Mouse (Mus musculus): ENCODE measurements around the gene Nrarp. TPM values are rescaled to one million over a fixed set of nuclear protein-coding genes. Genes with fewer than 3 reads are reported as not detected.

The Nrarp gene
- polyA plus RNA-seq, 1 experiment from 2014 or later: 8.2 TPM

DNA sequence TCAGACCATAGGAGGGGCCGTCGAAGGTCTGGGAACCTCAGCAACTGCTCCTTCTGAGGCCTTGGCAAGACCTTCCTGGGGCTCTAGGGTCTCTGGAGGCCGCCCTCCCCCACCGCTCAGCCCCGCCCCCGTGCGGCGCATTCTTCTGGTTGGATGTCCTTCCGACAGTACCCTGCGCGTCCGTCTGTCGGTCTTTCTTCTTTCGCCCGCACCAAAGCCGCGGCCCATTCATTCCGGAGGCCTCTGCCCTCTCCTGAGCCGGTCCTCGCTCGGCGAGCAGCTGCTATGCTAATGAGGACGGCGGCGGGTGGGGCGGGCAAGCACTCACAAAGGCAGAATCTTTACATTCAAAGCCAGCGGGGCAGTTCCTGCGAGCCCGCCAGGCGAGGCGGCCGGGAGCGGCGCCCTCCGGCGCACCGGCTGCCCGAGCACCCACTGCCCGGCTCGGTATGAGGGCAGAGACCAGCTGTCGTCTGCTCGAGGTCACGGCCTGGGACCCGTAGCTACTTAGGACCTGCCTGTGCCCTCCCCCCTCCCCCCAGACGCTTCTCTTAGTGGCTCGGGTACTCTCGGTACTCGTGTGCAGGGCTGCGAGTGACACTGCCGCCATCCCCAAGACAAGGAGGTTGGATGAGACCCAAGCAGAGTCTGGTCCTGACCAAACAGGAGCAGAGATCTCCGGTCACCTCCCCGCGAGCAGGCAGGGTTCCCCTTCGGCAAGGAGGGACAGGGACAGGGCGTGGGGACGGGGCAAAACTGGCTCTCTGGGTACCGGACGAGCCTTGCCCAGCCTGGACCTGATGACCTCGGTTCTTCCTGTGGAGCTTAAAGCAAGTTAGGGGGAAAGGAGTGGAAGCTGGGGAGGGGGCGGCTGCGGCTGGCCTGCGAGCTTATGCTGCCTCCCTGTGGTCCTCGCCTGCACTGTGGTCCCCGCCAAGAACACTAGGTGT is 5.3 kb downstream of the Nrarp start:
- peaks cover 51% of the 10 kb centered on the region for H3K27me3 ChIP-seq (replicated peaks)
- peak; percentile 20; the same call in 1 of the 2 replicates for ATAC-seq (ENCODE audit: extremely low read depth, insufficient number of reproducible peaks, low FRiP score, low TSS enrichment)
- peak overlapping the region; percentile 77 for H3K9ac ChIP-seq
- H3K9me3 ChIP-seq: no peaks in the 10 kb centered on the region
- WGBS: under 1% methylated on average over 64 of the region's 64 CpGs
- peaks cover 37% of the 10 kb centered on the region for H3K4me1 ChIP-seq
- peak overlapping the region; percentile 90 for H3K4me2 ChIP-seq
- H3K27ac ChIP-seq (replicated peaks): peak overlapping the region; percentile 74
- H3K36me3 ChIP-seq: no peaks in the 10 kb centered on the region
- H3K4me3 ChIP-seq: peak overlapping the region; percentile 59

- Histone ChIP-seq H3K9ac (peak overlapping the region; percentile 77), H3K9me3 (no peaks in the 10 kb centered on the region), H3K4me1 (peaks cover 31% of the 10 kb centered on the region), H3K27ac (replicated peaks) (no peak overlapping the region), H3K4me3 (peak overlapping the region; percentile 59), H3K36me3 (no peaks in the 10 kb centered on the region), H3K27me3 (replicated peaks) (peaks cover 45% of the 10 kb centered on the region), H3K4me2 (peak overlapping the region; percentile 90)
- no peak for ATAC-seq (ENCODE audit: extremely low read depth, insufficient number of reproducible peaks, low FRiP score, low TSS enrichment)
- 29% methylated on average over 5 of the region's 5 CpGs for WGBS
These were observed 6.0 kb downstream of the Nrarp start for GRCm38 (mm10) chr2:25186575-25186930.

GRCm38 (mm10) chr2:25187841-25188240 is 7.3 kb downstream of the Nrarp start:
- H3K9ac ChIP-seq: no peak overlapping the region
- WGBS: 72% methylated on average over 6 of the region's 6 CpGs
- ATAC-seq (ENCODE audit: extremely low read depth, insufficient number of reproducible peaks, low FRiP score, low TSS enrichment): no peak
- H3K4me3 ChIP-seq: no peak overlapping the region
- peaks cover 37% of the 10 kb centered on the region for H3K27me3 ChIP-seq (replicated peaks)
- no peak overlapping the region for H3K4me2 ChIP-seq
- peaks cover 19% of the 10 kb centered on the region for H3K4me1 ChIP-seq
- no peaks in the 10 kb centered on the region for H3K36me3 ChIP-seq
- no peaks in the 10 kb centered on the region for H3K9me3 ChIP-seq
- no peak overlapping the region for H3K27ac ChIP-seq (replicated peaks)

DNA sequence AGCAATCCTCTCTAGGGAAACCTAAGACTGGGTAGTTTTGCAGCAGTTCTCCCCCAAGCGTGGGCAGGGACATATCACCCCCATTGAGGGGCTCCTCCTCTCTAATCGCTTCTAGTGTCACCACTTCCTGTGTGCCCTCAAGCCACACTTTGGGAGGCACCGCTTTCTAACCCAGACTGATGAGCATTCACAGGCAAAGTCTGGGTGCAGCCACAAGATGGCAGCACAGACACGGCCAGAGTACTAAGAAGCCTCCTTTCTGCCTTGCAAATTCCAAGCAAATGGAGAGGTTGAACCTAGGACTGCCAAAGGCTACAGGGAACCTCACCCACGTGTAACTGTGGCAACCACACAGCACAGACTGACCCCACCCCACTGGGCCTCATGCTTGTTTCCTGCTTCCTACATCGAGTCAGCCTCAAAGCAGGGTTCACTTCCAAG is 12.8 kb downstream of the Nrarp start:
- peak overlapping the region; percentile 70 for H3K4me2 ChIP-seq
- H3K36me3 ChIP-seq: no peaks in the 10 kb centered on the region
- no peak overlapping the region for H3K27ac ChIP-seq (replicated peaks)
- peaks cover 30% of the 10 kb centered on the region for H3K27me3 ChIP-seq (replicated peaks)
- H3K4me3 ChIP-seq: no peak overlapping the region
- ATAC-seq (ENCODE audit: extremely low read depth, insufficient number of reproducible peaks, low FRiP score, low TSS enrichment): no peak
- 2% methylated on average over 6 of the region's 6 CpGs for WGBS
- H3K4me1 ChIP-seq: peaks cover 51% of the 10 kb centered on the region
- H3K9me3 ChIP-seq: no peaks in the 10 kb centered on the region
- H3K9ac ChIP-seq: peak overlapping the region; percentile 67; the same call in 1 of the 2 replicates

GRCm38 (mm10) chr2:25194006-25194405 is 13.4 kb downstream of the Nrarp start:
- no peaks in the 10 kb centered on the region for H3K9me3 ChIP-seq
- H3K4me2 ChIP-seq: peak overlapping the region; percentile 70
- H3K27me3 ChIP-seq (replicated peaks): peaks cover 30% of the 10 kb centered on the region
- H3K36me3 ChIP-seq: peaks cover under 1% of the 10 kb centered on the region
- no peak overlapping the region for H3K4me3 ChIP-seq
- 62% methylated on average over 5 of the region's 5 CpGs for WGBS
- H3K4me1 ChIP-seq: peaks cover 51% of the 10 kb centered on the region
- H3K27ac ChIP-seq (replicated peaks): peak overlapping the region; percentile 44; the same call in 1 of the 2 replicates
- no peak overlapping the region for H3K9ac ChIP-seq
- ATAC-seq (ENCODE audit: extremely low read depth, insufficient number of reproducible peaks, low FRiP score, low TSS enrichment): no peak

DNA sequence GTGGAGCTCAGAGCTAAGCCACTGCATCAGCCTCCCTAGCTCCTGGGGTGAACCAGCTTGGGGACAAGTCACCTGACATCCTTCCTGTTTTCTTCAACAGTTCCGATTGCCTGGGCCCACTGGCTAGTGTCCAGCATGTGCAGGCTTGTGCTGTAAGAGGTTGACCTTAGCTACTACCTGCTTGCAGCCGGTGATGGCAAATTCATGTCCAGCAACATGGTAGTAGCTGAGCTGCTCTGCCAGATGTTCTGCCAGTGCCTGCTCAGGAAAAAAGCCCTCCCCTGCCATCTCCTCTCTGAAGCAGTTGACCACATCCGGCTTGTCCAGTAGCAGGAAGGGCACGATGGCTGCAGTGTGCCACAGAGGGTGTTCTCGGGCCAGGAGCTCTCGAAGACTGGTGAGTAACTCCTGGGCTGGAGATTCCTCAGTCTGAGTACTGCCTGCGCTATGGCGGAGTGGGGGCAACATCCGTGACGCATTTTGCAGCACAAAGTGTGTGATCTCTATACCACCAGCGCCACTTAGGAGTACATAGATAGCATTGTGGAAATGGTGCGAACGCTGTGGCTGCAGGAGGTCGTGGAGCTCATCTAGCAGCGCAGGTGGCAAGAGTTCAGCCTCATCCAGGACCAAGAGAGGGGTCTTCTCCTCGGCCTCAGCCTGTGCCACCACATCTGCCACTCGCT is 14.1 kb downstream of the Nrarp start:
- H3K4me3 ChIP-seq: peak overlapping the region; percentile 46; the same call in 1 of the 2 replicates
- H3K9me3 ChIP-seq: no peaks in the 10 kb centered on the region
- 0 out of 2 replicates have a peak overlapping the region, but pooled peaks have one; percentile 12 for H3K27ac ChIP-seq (replicated peaks)
- peaks cover 7% of the 10 kb centered on the region for H3K36me3 ChIP-seq
- peaks cover 30% of the 10 kb centered on the region for H3K27me3 ChIP-seq (replicated peaks)
- peak overlapping the region; percentile 70 for H3K4me2 ChIP-seq
- H3K9ac ChIP-seq: peak overlapping the region; percentile 68; the same call in 1 of the 2 replicates
- no peak for ATAC-seq (ENCODE audit: extremely low read depth, insufficient number of reproducible peaks, low FRiP score, low TSS enrichment)
- peaks cover 51% of the 10 kb centered on the region for H3K4me1 ChIP-seq
- WGBS: 73% methylated on average over 17 of the region's 17 CpGs

DNA sequence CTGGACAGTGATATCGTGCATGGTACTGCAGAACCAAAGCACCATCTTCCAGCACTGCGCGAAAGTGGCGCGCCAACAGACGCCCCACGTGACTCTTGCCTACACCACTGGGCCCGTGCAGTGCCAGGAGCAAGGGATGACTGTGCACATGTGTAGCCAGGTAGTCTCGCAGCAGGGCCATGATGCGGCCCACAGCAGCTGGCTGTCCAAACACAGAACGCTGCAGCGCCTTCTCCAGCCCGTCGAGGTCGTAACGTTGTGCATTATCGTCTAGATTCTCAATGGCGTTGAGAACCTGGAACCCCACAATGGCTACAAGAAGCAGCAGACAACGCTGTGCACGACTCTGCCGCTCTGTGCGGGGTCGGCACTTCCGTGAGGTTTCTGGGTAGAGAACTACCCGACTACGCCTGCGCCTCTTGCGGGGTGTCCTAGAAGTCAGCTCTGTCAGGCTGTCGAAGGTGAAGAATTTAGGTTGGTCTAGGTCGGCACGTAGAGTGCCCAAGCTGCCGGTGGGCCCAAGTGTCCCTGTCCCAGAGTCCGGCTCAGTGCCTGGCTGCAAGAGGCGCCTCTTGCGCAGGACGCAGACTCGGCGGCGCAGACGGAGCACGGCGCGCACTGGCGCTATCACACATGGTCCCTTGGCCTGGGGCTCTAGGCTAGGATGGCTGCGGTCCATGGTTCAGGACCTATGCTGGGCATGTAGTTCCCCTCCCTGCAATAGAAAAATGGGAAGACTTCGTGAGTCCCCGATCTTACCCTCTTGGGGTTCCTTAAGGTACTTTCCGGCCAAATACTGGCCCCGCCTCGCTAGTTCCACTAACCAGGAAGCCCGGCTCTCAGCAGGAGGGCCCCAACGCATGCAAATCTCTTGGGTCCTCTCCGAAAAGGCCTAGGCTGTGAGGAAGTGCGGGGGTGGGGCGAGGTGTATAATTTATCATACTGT is 14.9 kb downstream of the Nrarp start:
- WGBS: 15% methylated on average over 55 of the region's 55 CpGs
- Histone ChIP-seq H3K9ac (peak overlapping the region; percentile 68), H3K4me2 (peak overlapping the region; percentile 70), H3K4me1 (peaks cover 51% of the 10 kb centered on the region), H3K4me3 (peak overlapping the region; percentile 46), H3K27ac (replicated peaks) (peak overlapping the region; percentile 80), H3K36me3 (peaks cover 15% of the 10 kb centered on the region), H3K9me3 (no peaks in the 10 kb centered on the region), H3K27me3 (replicated peaks) (peaks cover 30% of the 10 kb centered on the region)
- ATAC-seq (ENCODE audit: extremely low read depth, insufficient number of reproducible peaks, low FRiP score, low TSS enrichment): no peak

DNA sequence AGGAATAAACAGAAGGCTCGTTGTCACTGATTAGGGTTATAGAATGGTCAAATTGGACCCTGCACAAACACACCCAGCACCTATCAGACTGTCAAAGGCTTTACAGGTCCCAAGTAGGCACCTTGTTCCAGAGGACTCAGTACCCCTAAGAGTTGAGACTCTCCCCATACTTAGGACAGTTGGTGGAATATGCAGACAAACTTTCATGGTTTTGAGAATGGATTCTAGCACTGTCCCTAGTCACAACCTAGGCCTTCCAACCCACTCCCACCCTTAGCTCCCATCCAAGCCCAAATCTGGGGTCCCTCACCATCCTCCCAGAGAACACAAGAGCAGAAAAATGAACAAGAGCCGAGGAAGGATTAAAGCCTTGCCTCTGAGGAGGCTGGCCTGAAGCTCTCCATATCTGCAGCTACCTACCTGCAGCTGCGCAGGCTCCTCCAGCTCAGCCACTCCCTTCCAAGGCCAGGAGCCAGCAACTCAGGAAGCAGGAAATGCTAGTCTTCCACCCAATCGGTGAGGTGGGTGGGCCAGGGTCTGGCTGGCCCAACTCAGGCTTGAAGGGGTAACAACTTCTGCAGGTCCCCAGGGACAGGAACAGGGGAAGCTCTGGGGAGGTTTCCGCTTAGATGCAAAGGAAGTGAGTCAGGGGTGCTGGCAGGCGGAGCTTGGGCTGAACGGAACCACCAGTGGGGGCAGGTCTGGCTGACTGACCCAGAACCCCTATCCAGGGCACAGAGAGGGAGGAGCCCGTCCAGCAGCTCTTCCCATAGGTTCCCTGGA is 15.8 kb downstream of the Nrarp start, which contains the start of gene Tor4a:
Gene Tor4a (minus strand): TSS at position 715 of the 783 bp plus-strand sequence.
- Histone ChIP-seq H3K27ac (replicated peaks) (peak within 1 kb of the TSS; percentile 80), H3K27me3 (replicated peaks) (peaks cover 30% of the 10 kb centered on the region), H3K4me2 (peak within 1 kb of the TSS; percentile 70), H3K4me3 (peak within 1 kb of the TSS; percentile 46), H3K9ac (peak within 1 kb of the TSS; percentile 68), H3K9me3 (no peaks in the 10 kb centered on the region), H3K36me3 (peaks cover 24% of the 10 kb centered on the region), H3K4me1 (peaks cover 51% of the 10 kb centered on the region)
- ATAC-seq (ENCODE audit: extremely low read depth, insufficient number of reproducible peaks, low FRiP score, low TSS enrichment): peak; percentile 33
- WGBS: 7% methylated on average over 8 of the region's 8 CpGs

DNA sequence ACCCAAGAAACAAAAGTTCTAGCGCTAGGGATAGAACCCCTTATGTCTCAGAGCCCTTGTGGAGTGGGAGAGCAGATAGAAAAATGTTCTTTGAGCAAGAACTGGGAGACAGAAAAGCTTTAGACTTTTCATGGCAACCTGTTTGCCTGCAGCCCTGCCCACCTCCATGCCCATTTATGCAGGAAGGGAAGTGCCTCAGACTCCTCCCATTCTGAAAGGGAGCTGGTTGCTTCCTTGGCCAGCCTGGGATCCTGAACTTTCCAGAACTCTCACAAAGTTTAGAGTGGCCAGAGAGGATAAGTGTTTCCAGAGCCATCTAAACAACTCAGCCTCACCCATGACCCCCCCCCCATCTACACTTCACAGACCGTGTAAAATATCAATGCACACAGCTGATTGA is 16.6 kb downstream of the Nrarp start:
- no peak for ATAC-seq (ENCODE audit: extremely low read depth, insufficient number of reproducible peaks, low FRiP score, low TSS enrichment)
- 28% methylated on average over 2 of the region's 2 CpGs for whole genome bisulfite sequencing
- H3K9ac ChIP-seq: no peak overlapping the region

DNA sequence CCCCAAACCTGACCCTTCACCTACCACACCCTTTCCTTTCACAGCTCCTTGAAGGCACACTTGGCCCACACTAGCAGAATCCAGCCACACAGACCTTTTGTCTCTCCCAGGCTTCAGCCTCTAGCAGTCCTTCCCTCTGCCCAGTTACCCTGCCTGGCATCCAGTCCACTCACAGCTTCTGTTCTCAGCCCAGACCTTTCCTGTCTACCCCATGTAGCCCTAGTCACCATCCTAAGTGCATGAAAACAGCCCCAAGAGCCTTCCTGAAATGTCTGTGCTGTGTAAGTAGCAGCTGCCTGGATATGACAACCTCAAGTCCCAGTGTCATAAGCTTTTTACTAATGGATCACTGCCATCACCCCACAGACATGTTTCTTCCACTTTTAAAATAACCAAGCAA is 17.4 kb downstream of the Nrarp start:
- Histone ChIP-seq H3K27ac (replicated peaks) (peak overlapping the region; percentile 80), H3K9me3 (no peaks in the 10 kb centered on the region), H3K36me3 (peaks cover 40% of the 10 kb centered on the region), H3K4me2 (no peak overlapping the region), H3K9ac (no peak overlapping the region), H3K27me3 (replicated peaks) (peaks cover 30% of the 10 kb centered on the region), H3K4me3 (no peak overlapping the region), H3K4me1 (peaks cover 51% of the 10 kb centered on the region)
- no peak for ATAC-seq (ENCODE audit: extremely low read depth, insufficient number of reproducible peaks, low FRiP score, low TSS enrichment)

More for the DNA sequence above, 16.6 kb downstream of the Nrarp start:
- Histone ChIP-seq H3K27ac (replicated peaks) (peak overlapping the region; percentile 80), H3K9me3 (no peaks in the 10 kb centered on the region), H3K36me3 (peaks cover 32% of the 10 kb centered on the region), H3K4me2 (peak overlapping the region; percentile 70), H3K27me3 (replicated peaks) (peaks cover 30% of the 10 kb centered on the region), H3K4me3 (peak overlapping the region; percentile 46; the same call in 1 of the 2 replicates), H3K4me1 (peaks cover 51% of the 10 kb centered on the region)
